Mouse (Mus musculus) spleen, adult 2 months (tissue): ENCODE data around the gene 1110051M20Rik. TPM values are rescaled to one million over a fixed set of nuclear protein-coding genes. Genes with fewer than 3 reads are reported as not detected.

ENCODE experiments used
- DNase-seq, 2 experiments: peaks; one replicate each; pipeline versions ENCODE4 v3.0.0 to v3.0.0-alpha.2; 2012 to 2021; ENCODE audit warnings: low spot score in 2 of 2, low read depth in 1 of 2
- H3K27ac ChIP-seq: fragments of 200-500 bp; 2 replicates; pipeline ENCODE4 v1.5.1; 2012; ENCODE audit warnings: low read length, inconsistent platforms; ENCODE audit not compliant: insufficient read depth
- H3K27me3 ChIP-seq: fragments of 200-500 bp; 2 replicates; pipeline ENCODE4 v1.6.1; 2012; ENCODE audit warnings: mild to moderate bottlenecking, moderate library complexity, low read length, inconsistent platforms; ENCODE audit not compliant: control insufficient read depth, insufficient read depth
- H3K36me3 ChIP-seq: fragments of 200-500 bp; 2 replicates; pipeline ENCODE4 v1.6.1; 2012; ENCODE audit warnings: mild to moderate bottlenecking, low read length, inconsistent platforms; ENCODE audit not compliant: control insufficient read depth, insufficient read depth
- H3K4me1 ChIP-seq: fragments of 200-500 bp; 2 replicates; pipeline ENCODE4 v1.6.1; 2011; ENCODE audit warnings: inconsistent platforms; ENCODE audit not compliant: control insufficient read depth, insufficient read depth, insufficient read length
- H3K4me3 ChIP-seq: fragments of 200-500 bp; 2 replicates; pipeline ENCODE4 v1.5.1; 2011; ENCODE audit warnings: mild to moderate bottlenecking, inconsistent platforms; ENCODE audit not compliant: insufficient read depth, insufficient read length; ENCODE audit errors: extremely low read depth
- CTCF ChIP-seq: fragments of 200-500 bp; IDR thresholded peaks from 2 replicates; pipeline ENCODE4 v1.5.1; 2011; ENCODE audit warnings: mild to moderate bottlenecking, inconsistent platforms; ENCODE audit not compliant: insufficient read depth, insufficient read length, insufficient replicate concordance; ENCODE audit errors: extremely low read depth
- POLR2A ChIP-seq: fragments of 200-500 bp; IDR thresholded peaks from 2 replicates; pipeline ENCODE4 v1.6.1; 2011; ENCODE audit warnings: low read depth, low read length, inconsistent platforms
- WGBS: fragments of 180-500 bp; shearing (Covaris S2); methylation state at CpG from one replicate; pipeline ENCODE4 v1.1.7; 2018; 5-methylcytosine and 5-hydroxymethylcytosine counted together
- polyA plus RNA-seq: library from polyadenylated mRNA; depleted of rRNA; stranded (reverse); fragments of >200 nt; gene quantifications from 2 replicates; pipeline ENCODE4 v1.2.3, GENCODE M21; 2012

The 1110051M20Rik gene
- polyA plus RNA-seq, 1 experiment, result 5.6 TPM

- Histone ChIP-seq H3K4me3 (no peak overlapping the region), H3K27me3 (no peaks in the 10 kb centered on the region), H3K4me1 (no peaks in the 10 kb centered on the region; the same call in 1 of the 2 replicates), H3K27ac (no peak overlapping the region), H3K36me3 (no peaks in the 10 kb centered on the region)
- 96% methylated on average over 9 of the region's 9 CpGs for WGBS
- no peak for DNase-seq
- TF ChIP-seq CTCF (no peak), POLR2A (no peak)
These were observed 35.9 kb upstream of the 1110051M20Rik start for GRCm38 (mm10) chr2:91480399-91480801.

- DNase-seq, result no peak
- 67% methylated on average over 7 of the region's 7 CpGs for WGBS
- TF ChIP-seq POLR2A, result no peak
- TF ChIP-seq CTCF, result no peak
- Histone ChIP-seq H3K4me1 (no peaks in the 10 kb centered on the region; the same call in 1 of the 2 replicates), H3K4me3 (no peak overlapping the region), H3K27ac (no peak overlapping the region), H3K36me3 (no peaks in the 10 kb centered on the region), H3K27me3 (no peaks in the 10 kb centered on the region)
These were observed 32.3 kb upstream of the 1110051M20Rik start for GRCm38 (mm10) chr2:91476841-91477240.

- 13% methylated on average over 17 of the region's 17 CpGs for WGBS
- no peak overlapping the region for H3K27ac ChIP-seq
- H3K4me3 ChIP-seq, result no peak overlapping the region
- no peaks in the 10 kb centered on the region; the same call in 1 of the 2 replicates for H3K4me1 ChIP-seq
- DNase-seq, result no peak
- no peaks in the 10 kb centered on the region for H3K27me3 ChIP-seq
- TF ChIP-seq CTCF (no peak), POLR2A (no peak)
- no peaks in the 10 kb centered on the region for H3K36me3 ChIP-seq
These were observed 31.8 kb upstream of the 1110051M20Rik start for GRCm38 (mm10) chr2:91476251-91476661.

- Histone ChIP-seq H3K4me1 (no peaks in the 10 kb centered on the region; the same call in 1 of the 2 replicates), H3K36me3 (no peaks in the 10 kb centered on the region), H3K27ac (no peak overlapping the region), H3K27me3 (no peaks in the 10 kb centered on the region), H3K4me3 (no peak overlapping the region)
- DNase-seq, result no peak
- 59% methylated on average over 7 of the region's 7 CpGs for WGBS
- TF ChIP-seq CTCF (no peak), POLR2A (no peak)
These were observed 31.3 kb upstream of the 1110051M20Rik start for GRCm38 (mm10) chr2:91475791-91476190.

GRCm38 (mm10) chr2:91474358-91474757 lies 29.9 kb upstream of the 1110051M20Rik start:
- H3K36me3 ChIP-seq, result no peaks in the 10 kb centered on the region
- no peak overlapping the region for H3K27ac ChIP-seq
- H3K4me1 ChIP-seq, result no peaks in the 10 kb centered on the region; the same call in 1 of the 2 replicates
- TF ChIP-seq CTCF, result no peak
- TF ChIP-seq POLR2A, result no peak
- no peaks in the 10 kb centered on the region for H3K27me3 ChIP-seq
- 69% methylated on average over 12 of the region's 12 CpGs for WGBS
- DNase-seq, result no peak
- H3K4me3 ChIP-seq, result no peak overlapping the region

- Histone ChIP-seq H3K27ac (no peak overlapping the region), H3K4me1 (no peaks in the 10 kb centered on the region), H3K4me3 (no peak overlapping the region), H3K36me3 (no peaks in the 10 kb centered on the region), H3K27me3 (no peaks in the 10 kb centered on the region)
- WGBS, result 61% methylated on average over 7 of the region's 7 CpGs
- DNase-seq, result no peak
- TF ChIP-seq CTCF, result no peak
- TF ChIP-seq POLR2A, result no peak
These were observed 25.6 kb upstream of the 1110051M20Rik start for GRCm38 (mm10) chr2:91470055-91470647.

GRCm38 (mm10) chr2:91467613-91468012 lies 23.1 kb upstream of the 1110051M20Rik start:
- 74% methylated on average over 8 of the region's 8 CpGs for WGBS

More at GRCm38 (mm10) chr2:91467613-91468012, 23.1 kb upstream of the 1110051M20Rik start:
- peaks cover 3% of the 10 kb centered on the region; the same call in 1 of the 2 replicates for H3K4me1 ChIP-seq
- no peaks in the 10 kb centered on the region for H3K36me3 ChIP-seq
- no peak overlapping the region for H3K4me3 ChIP-seq
- H3K27me3 ChIP-seq, result no peaks in the 10 kb centered on the region
- TF ChIP-seq CTCF (no peak), POLR2A (no peak)
- no peak for DNase-seq
- H3K27ac ChIP-seq, result no peak overlapping the region
